Comparison of ENCODE assay signal across 16 mouse cellular contexts in the genomic region with DNA sequence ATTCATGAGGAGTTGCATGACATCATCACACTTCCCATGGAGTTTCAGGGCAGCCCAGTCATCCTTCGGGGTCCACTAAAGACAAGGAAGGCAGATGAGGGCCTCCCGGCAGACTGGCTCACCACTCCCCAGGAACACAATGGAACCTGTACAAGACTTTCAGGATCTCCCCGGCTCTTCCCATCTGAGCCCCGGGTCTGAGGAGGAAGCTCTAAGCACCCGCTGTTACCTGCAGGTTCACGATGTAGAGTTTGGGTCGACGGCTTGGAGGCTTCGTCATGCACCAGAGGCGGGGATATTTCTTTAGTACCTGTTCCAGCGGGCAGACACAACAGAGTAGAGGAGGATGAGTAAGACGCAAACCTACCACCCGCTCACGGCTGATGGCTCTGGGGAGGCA. TPM values are rescaled to one million over a fixed set of nuclear protein-coding genes. Genes with fewer than 3 reads are reported as not detected.
"Had no signal": no experiment of that assay in that cellular context is flagged by ENCODE, and none has a peak within 500 bp of the region (broad histone marks: within the 10 kb centered on the region; RNA-seq: fewer than 3 reads in every experiment).

No protein-coding gene starts in this region.

- H3K4me3 ChIP-seq: layer of hippocampus, adult 2 months; limb, embryonic 10.5 days; liver, embryonic 15.5 days; midbrain, embryonic 12.5 days; stomach, embryonic 15.5 days had no signal

- H3K9me3 ChIP-seq: limb, embryonic 10.5 days; liver, embryonic 15.5 days; midbrain, embryonic 12.5 days; stomach, embryonic 15.5 days had no signal

- DNase-seq: kidney, postnatal 10 days; kidney, postnatal 4 days; lung, adult 2 months; lung, postnatal 36 days; right cerebral cortex, postnatal 14 days; thymus, postnatal 4 days had no signal

- H3K27me3 ChIP-seq: liver, embryonic 15.5 days; midbrain, embryonic 12.5 days; stomach, embryonic 15.5 days had no signal

- ATAC-seq: lung, postnatal 0 days had no signal

- H3K27ac ChIP-seq: layer of hippocampus, adult 2 months; limb, embryonic 10.5 days; liver, embryonic 15.5 days; midbrain, embryonic 12.5 days; stomach, embryonic 15.5 days had no signal

- H3K4me2 ChIP-seq: liver, embryonic 11.5 days; liver, embryonic 15.5 days; midbrain, embryonic 12.5 days; stomach, embryonic 15.5 days had no signal

- H3K9ac ChIP-seq: liver, embryonic 15.5 days; midbrain, embryonic 12.5 days; stomach, embryonic 15.5 days had no signal

RNA-seq across cellular contexts. Expression of gene Npb, which starts 11.9 kb away (rescaled TPM):
- total RNA-seq: left cerebral cortex, postnatal 10 days; midbrain, postnatal 0 days had no signal
- polyA plus RNA-seq: limb, embryonic 10.5 days; neural tube, embryonic 14.5 days had no signal
